Comparison of ENCODE assay signal across 8 mouse cellular contexts in the genomic region with DNA sequence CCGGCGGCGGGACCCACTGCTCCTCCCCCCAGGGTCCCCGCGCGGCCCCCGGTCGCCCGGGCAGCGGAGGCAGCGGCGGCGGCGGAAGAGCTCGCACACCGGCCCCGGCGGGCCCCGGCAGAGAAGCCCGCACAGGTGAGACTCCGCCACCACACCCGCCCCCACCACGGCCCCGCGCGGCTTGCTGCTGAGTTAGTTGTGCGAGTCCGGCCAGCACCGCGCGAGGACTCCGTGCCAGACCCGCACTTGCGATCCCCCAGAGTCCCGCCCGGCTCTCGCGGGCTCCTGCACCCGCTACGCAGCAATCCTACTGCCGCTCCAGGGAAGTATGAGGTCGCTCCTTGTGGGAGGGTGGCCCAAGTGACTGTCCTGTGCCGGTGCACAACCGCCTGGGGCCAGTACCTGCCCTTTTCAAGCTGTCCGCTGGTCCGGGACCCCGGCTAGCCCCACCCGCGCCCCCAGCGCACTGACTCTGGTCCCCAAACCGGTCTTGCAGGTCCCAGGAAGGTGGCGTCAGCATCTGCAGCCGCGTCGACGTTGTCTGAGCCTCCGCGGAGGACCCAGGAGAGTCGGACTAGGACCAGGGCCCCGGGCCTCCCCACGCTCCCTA. TPM values are rescaled to one million over a fixed set of nuclear protein-coding genes. Genes with fewer than 3 reads are reported as not detected.
A peak's percentile ranks its signal among the peaks of the same experiment; 100 is the strongest.
DNase-seq lines count a peak whose midpoint lies in the region; ATAC-seq and TF ChIP-seq lines count a peak whose summit lies in the region.

No protein-coding gene starts in this region.

- H3K9me3 ChIP-seq in forebrain, embryonic 11.5 days (ENCODE audit: control insufficient read depth, low read length) = no peaks in the 10 kb centered on the region

- peak overlapping the region; percentile 73 for H3K9ac ChIP-seq in forebrain, embryonic 11.5 days (ENCODE audit: low read length)

- no peaks in the 10 kb centered on the region for H3K36me3 ChIP-seq in forebrain, embryonic 11.5 days (ENCODE audit: control insufficient read depth, insufficient read depth, low read length)

- intact Hi-C loops in gastrocnemius, adult 2 months (cut with DNase I) = no loop called here
- intact Hi-C loops in gastrocnemius, postnatal 36 days (cut with DNase I) = no loop called here

- under 1% methylated on average over 47 of the region's 61 CpGs for WGBS in forebrain, embryonic 11.5 days

- H3K27ac ChIP-seq in gastrocnemius, adult 2 months = peak overlapping the region; percentile 70
- no peak overlapping the region for H3K27ac ChIP-seq in forebrain, embryonic 11.5 days (ENCODE audit: low read depth, low read length)

- peak; percentile 78 for ATAC-seq in forebrain, embryonic 11.5 days (replicated peaks; ENCODE audit: low FRiP score)
- ATAC-seq in neutrophil, adult 5-6 weeks (ENCODE audit: extremely low read depth, insufficient number of reproducible peaks, low FRiP score, poor library complexity, severe bottlenecking) = peak; percentile 7; the same call in 1 of the 2 replicates

- peak overlapping the region; percentile 99 for H3K4me2 ChIP-seq in forebrain, embryonic 11.5 days (ENCODE audit: low read depth, low read length, severe bottlenecking)

- H3K4me1 ChIP-seq in forebrain, embryonic 11.5 days (replicated peaks; ENCODE audit: control insufficient read depth, insufficient read depth, low read length) = peaks cover 3% of the 10 kb centered on the region; the same call in 1 of the 2 replicates

- peaks cover 7% of the 10 kb centered on the region for H3K27me3 ChIP-seq in forebrain, embryonic 11.5 days (ENCODE audit: control insufficient read depth, insufficient read depth, low read length)

- TF ChIP-seq CTCF in gastrocnemius, adult 2 months (IDR thresholded peaks at IDR 0.05) = no peak

- H3K4me3 ChIP-seq in gastrocnemius, adult 2 months = peak overlapping the region; percentile 87
- peak overlapping the region; percentile 79 for H3K4me3 ChIP-seq in forebrain, embryonic 11.5 days (ENCODE audit: low read depth, low read length)

- peak; percentile 50 for DNase-seq in gastrocnemius, adult 2 months
- no peak for DNase-seq in gastrocnemius, postnatal 36 days
- peak; percentile 26 to 62 for DNase-seq in adrenal gland, postnatal 36 days
- peak; percentile 77 for DNase-seq in forebrain, embryonic 11.5 days (ENCODE audit: low spot score)
- peak; percentile 70 for DNase-seq in kidney, adult 11 months
- peak; percentile 68 to 76 for DNase-seq in lung, adult 18-20 months
- DNase-seq in urinary bladder, postnatal 25 days (ENCODE audit: low spot score) = peak; percentile 54

RNA-seq across cellular contexts. Expression of a gene that starts 4.4 kb away (rescaled TPM):
- 10 to 100 TPM; 32.5 to 49.8 TPM for total RNA-seq in gastrocnemius, adult 2 months (2021)
- 10 to 100 TPM; 39.2 to 44.1 TPM for total RNA-seq in gastrocnemius, postnatal 36 days (2021)
- 10 to 100 TPM; 22.5 to 60.5 TPM for total RNA-seq in adrenal gland, postnatal 36 days (2021)
- 6.3 and 8.6 TPM in 2 replicates for polyA plus RNA-seq in forebrain, embryonic 11.5 days (2014; fragmentation: Nextera tagmentation; extraction: Ambion mirVana)
- 14.3 and 27.9 TPM in 2 replicates for total RNA-seq in neutrophil, adult 5-6 weeks (2017)

RNA-seq across cellular contexts. Expression of a gene that starts 19.3 kb away (rescaled TPM):
- total RNA-seq in gastrocnemius, adult 2 months (2021) = 10 to 100 TPM in 1 of 2 experiments, 1 to 10 TPM in 1; 8.0 to 12.0 TPM
- 1 to 10 TPM; 6.0 to 6.4 TPM for total RNA-seq in gastrocnemius, postnatal 36 days (2021)
- total RNA-seq in adrenal gland, postnatal 36 days (2021) = 10 to 100 TPM; 14.6 to 34.6 TPM
- polyA plus RNA-seq in forebrain, embryonic 11.5 days (2014; fragmentation: Nextera tagmentation; extraction: Ambion mirVana) = 15.9 and 16.4 TPM in 2 replicates
- 96.9 and 109 TPM in 2 replicates for total RNA-seq in neutrophil, adult 5-6 weeks (2017)

RNA-seq across cellular contexts. Expression of a gene that starts 26.5 kb away (rescaled TPM):
- total RNA-seq in gastrocnemius, adult 2 months (2021) = 10 to 100 TPM; 19.9 to 30.6 TPM
- total RNA-seq in gastrocnemius, postnatal 36 days (2021) = 10 to 100 TPM; 15.6 to 25.5 TPM
- total RNA-seq in adrenal gland, postnatal 36 days (2021) = 10 to 100 TPM; 30.0 to 35.4 TPM
- polyA plus RNA-seq in forebrain, embryonic 11.5 days (2014; fragmentation: Nextera tagmentation; extraction: Ambion mirVana) = 10.5 and 14.5 TPM in 2 replicates
- 331 and 365 TPM in 2 replicates for total RNA-seq in neutrophil, adult 5-6 weeks (2017)

Comparison
In these comparisons a context has a peak if more than half of its experiments do, and no peak if none do; other contexts are left out.
1. DNase-seq: peak in gastrocnemius, adult 2 months (single experiment), adrenal gland, postnatal 36 days (2 of 2), forebrain, embryonic 11.5 days (single experiment), kidney, adult 11 months (single experiment), lung, adult 18-20 months (2 of 2) and urinary bladder, postnatal 25 days (single experiment); none in gastrocnemius, postnatal 36 days (0 of 2).